ENCODE assay signal across 8 mouse cellular contexts in the genomic region with DNA sequence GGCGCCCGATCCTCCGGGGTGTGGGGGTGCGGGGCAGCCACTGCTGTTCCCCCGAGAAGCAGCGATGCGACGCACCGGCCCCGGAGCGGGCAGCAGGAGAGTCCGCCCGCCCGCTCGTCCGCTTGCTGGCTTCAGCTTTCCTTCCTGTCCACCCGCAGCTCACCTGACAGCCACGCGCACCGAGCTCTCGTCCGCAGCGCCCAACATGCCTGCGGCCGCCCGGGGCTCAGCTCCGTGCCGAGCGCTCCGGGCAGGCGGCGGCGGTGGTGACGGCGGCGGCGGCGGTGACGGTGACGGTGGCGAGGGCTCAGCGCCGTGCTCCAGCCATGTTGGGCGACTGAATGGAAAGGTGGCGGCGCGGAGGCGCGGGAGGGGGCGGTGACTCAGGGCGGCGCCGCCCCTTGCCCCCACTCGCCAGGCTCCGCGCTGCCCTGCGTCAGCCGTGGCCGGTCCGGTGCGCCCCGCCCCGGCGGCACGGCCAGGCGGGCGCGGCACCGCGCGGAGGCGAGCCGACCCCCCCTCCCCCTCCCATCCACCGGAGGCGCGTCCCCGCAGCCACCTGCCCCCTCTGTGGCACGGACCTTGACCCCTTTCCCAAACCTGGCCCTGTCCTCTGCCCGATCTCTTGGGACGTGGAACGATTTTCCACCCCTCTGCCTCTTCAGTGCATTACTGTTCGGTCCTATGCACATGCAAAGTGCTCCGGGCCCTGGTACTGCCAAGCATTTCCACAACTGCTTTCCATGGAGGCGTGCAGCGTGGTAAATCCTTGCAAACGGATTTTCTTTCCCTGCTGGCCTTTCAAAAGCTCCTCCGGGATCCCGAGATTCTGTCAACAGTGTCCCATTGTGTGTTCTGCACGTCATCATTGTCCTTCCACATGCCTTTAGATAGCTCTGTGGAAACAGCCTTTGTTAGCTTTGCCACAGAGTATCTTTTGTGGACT. TPM values are rescaled to one million over a fixed set of nuclear protein-coding genes. Genes with fewer than 3 reads are reported as not detected.
A peak's percentile ranks its signal among the peaks of the same experiment; 100 is the strongest.
DNase-seq lines count a peak whose midpoint lies in the region; ATAC-seq and TF ChIP-seq lines count a peak whose summit lies in the region.

A gene (minus strand): TSS at position 453 of the 946 bp plus-strand sequence.

- 6% methylated on average over 82 of the region's 89 CpGs for WGBS in thymus, adult 2 months
- WGBS in embryonic facial prominence, embryonic 14.5 days, result 3% methylated on average over 10 of the region's 89 CpGs
- under 1% methylated on average over 67 of the region's 89 CpGs for WGBS in limb, embryonic 11.5 days
- WGBS in midbrain, embryonic 11.5 days, result under 1% methylated on average over 73 of the region's 89 CpGs
- 3% methylated on average over 88 of the region's 89 CpGs for WGBS in small intestine, adult 2 months

- no peaks in the 10 kb centered on the region for H3K36me3 ChIP-seq in thymus, adult 2 months (ENCODE audit: control insufficient read depth, insufficient read depth, low read length)
- H3K36me3 ChIP-seq in embryonic facial prominence, embryonic 14.5 days (ENCODE audit: control insufficient read depth, insufficient read depth, low read length), result no peaks in the 10 kb centered on the region
- no peaks in the 10 kb centered on the region for H3K36me3 ChIP-seq in limb, embryonic 11.5 days (ENCODE audit: control insufficient read depth, insufficient read depth, low read length)
- no peaks in the 10 kb centered on the region for H3K36me3 ChIP-seq in midbrain, embryonic 11.5 days (ENCODE audit: control insufficient read depth, insufficient read depth, low read length)
- H3K36me3 ChIP-seq in small intestine, adult 2 months (ENCODE audit: control insufficient read depth, insufficient read depth, low read length), result no peaks in the 10 kb centered on the region

- no peaks in the 10 kb centered on the region for H3K4me1 ChIP-seq in thymus, adult 2 months (replicated peaks; ENCODE audit: control insufficient read depth, insufficient read depth, low read length)
- peaks cover 6% of the 10 kb centered on the region; the same call in 1 of the 2 replicates for H3K4me1 ChIP-seq in embryonic facial prominence, embryonic 14.5 days (ENCODE audit: control insufficient read depth, insufficient read depth, low read length)
- H3K4me1 ChIP-seq in limb, embryonic 11.5 days (ENCODE audit: control insufficient read depth, insufficient read depth, low read length), result no peaks in the 10 kb centered on the region
- peaks cover 27% of the 10 kb centered on the region for H3K4me1 ChIP-seq in midbrain, embryonic 11.5 days (ENCODE audit: control insufficient read depth, insufficient read depth, low read length)
- no peaks in the 10 kb centered on the region for H3K4me1 ChIP-seq in small intestine, adult 2 months (ENCODE audit: control insufficient read depth, insufficient read depth, insufficient read length, low read length)

- peak within 1 kb of the TSS; percentile 99 for H3K4me2 ChIP-seq in embryonic facial prominence, embryonic 14.5 days (ENCODE audit: low read depth, low read length)
- H3K4me2 ChIP-seq in limb, embryonic 11.5 days (ENCODE audit: low read depth, severe bottlenecking), result peak within 1 kb of the TSS; percentile 98
- H3K4me2 ChIP-seq in midbrain, embryonic 11.5 days, result peak within 1 kb of the TSS; percentile 65

- peak; percentile 92 for ATAC-seq in embryonic facial prominence, embryonic 14.5 days (ENCODE audit: low read depth)
- ATAC-seq in limb, embryonic 11.5 days (ENCODE audit: insufficient number of reproducible peaks, low FRiP score, low TSS enrichment, low read depth), result peak; percentile 92
- peak; percentile 94 for ATAC-seq in midbrain, embryonic 11.5 days (ENCODE audit: low FRiP score)

- TF ChIP-seq POLR2A in thymus, adult 2 months (IDR thresholded peaks at IDR 0.05; ENCODE audit: control insufficient read depth, extremely low read depth, insufficient read depth, low read length, poor library complexity), result no peak
- no peak for TF ChIP-seq POLR2A in small intestine, adult 2 months (IDR thresholded peaks at IDR 0.05; ENCODE audit: low read depth, low read length)

- no peak for TF ChIP-seq CTCF in thymus, adult 2 months (IDR thresholded peaks at IDR 0.05; ENCODE audit: borderline replicate concordance, control insufficient read depth, extremely low read depth, insufficient read depth, low read length, poor library complexity)
- no peak for TF ChIP-seq CTCF in small intestine, adult 2 months (IDR thresholded peaks at IDR 0.05; ENCODE audit: extremely low read depth, insufficient read length, insufficient replicate concordance, low read depth, low read length)

- no peak within 1 kb of the TSS for H3K27ac ChIP-seq in thymus, adult 2 months (ENCODE audit: control insufficient read depth, insufficient read depth, low read length)
- peak within 1 kb of the TSS; percentile 80 for H3K27ac ChIP-seq in embryonic facial prominence, embryonic 14.5 days (replicated peaks; ENCODE audit: low read depth, low read length)
- no peak within 1 kb of the TSS for H3K27ac ChIP-seq in limb, embryonic 11.5 days (replicated peaks; ENCODE audit: low read depth, low read length)
- peak within 1 kb of the TSS; percentile 100 for H3K27ac ChIP-seq in midbrain, embryonic 11.5 days (ENCODE audit: low read depth, low read length)
- no peak within 1 kb of the TSS; the same call in 1 of the 2 replicates for H3K27ac ChIP-seq in small intestine, adult 2 months (ENCODE audit: insufficient read depth, low read depth, low read length)

- peak within 1 kb of the TSS; percentile 75 for H3K9ac ChIP-seq in embryonic facial prominence, embryonic 14.5 days (ENCODE audit: low read depth, low read length)
- peak within 1 kb of the TSS; percentile 69 for H3K9ac ChIP-seq in limb, embryonic 11.5 days (ENCODE audit: low read length)
- peak within 1 kb of the TSS; percentile 98 for H3K9ac ChIP-seq in midbrain, embryonic 11.5 days (ENCODE audit: low read length)

- DNase-seq in thymus, adult 2 months, result peak; percentile 2
- DNase-seq in thymus, postnatal 25 days, result no peak
- DNase-seq in embryonic facial prominence, embryonic 14.5 days (ENCODE audit: low spot score), result peak; percentile 71
- peak; percentile 42 to 61 for DNase-seq in heart, adult 9 months (ENCODE audit: low spot score in 2 of 2)
- DNase-seq in kidney, adult 9 months, result peak; percentile 75
- peak; percentile 69 for DNase-seq in limb, embryonic 11.5 days (ENCODE audit: low spot score)
- peak; percentile 96 for DNase-seq in midbrain, embryonic 11.5 days (ENCODE audit: low spot score, missing footprints)

- H3K4me3 ChIP-seq in thymus, adult 2 months (ENCODE audit: control insufficient read depth, insufficient read depth, low read length), result peak within 1 kb of the TSS; percentile 32
- peak within 1 kb of the TSS; percentile 89 for H3K4me3 ChIP-seq in embryonic facial prominence, embryonic 14.5 days (ENCODE audit: low read depth, low read length)
- H3K4me3 ChIP-seq in limb, embryonic 11.5 days (ENCODE audit: low read depth, low read length), result peak within 1 kb of the TSS; percentile 88
- H3K4me3 ChIP-seq in midbrain, embryonic 11.5 days (ENCODE audit: low read depth, low read length), result peak within 1 kb of the TSS; percentile 99
- peak within 1 kb of the TSS; percentile 97 for H3K4me3 ChIP-seq in small intestine, adult 2 months (ENCODE audit: low read depth, low read length)

- H3K9me3 ChIP-seq in embryonic facial prominence, embryonic 14.5 days (ENCODE audit: control insufficient read depth, low read length), result no peaks in the 10 kb centered on the region
- H3K9me3 ChIP-seq in limb, embryonic 11.5 days (ENCODE audit: control insufficient read depth, low read length), result no peaks in the 10 kb centered on the region
- H3K9me3 ChIP-seq in midbrain, embryonic 11.5 days (ENCODE audit: control insufficient read depth, low read length), result no peaks in the 10 kb centered on the region

- H3K27me3 ChIP-seq in thymus, adult 2 months (ENCODE audit: control insufficient read depth, insufficient read depth, low read length), result no peaks in the 10 kb centered on the region; the same call in 1 of the 2 replicates
- H3K27me3 ChIP-seq in embryonic facial prominence, embryonic 14.5 days (replicated peaks; ENCODE audit: control insufficient read depth, insufficient read depth, low read length), result 0 out of 2 replicates have a peak, but pooled peaks cover 3% of the 10 kb centered on the region
- H3K27me3 ChIP-seq in limb, embryonic 11.5 days (ENCODE audit: control insufficient read depth, insufficient read depth, low read length), result no peaks in the 10 kb centered on the region
- H3K27me3 ChIP-seq in midbrain, embryonic 11.5 days (ENCODE audit: control insufficient read depth, insufficient read depth, low read length), result no peaks in the 10 kb centered on the region
- H3K27me3 ChIP-seq in small intestine, adult 2 months (ENCODE audit: control insufficient read depth, insufficient read depth, low read length), result no peaks in the 10 kb centered on the region

RNA-seq across cellular contexts. Expression of the gene that starts here (rescaled TPM):
- polyA plus RNA-seq in thymus, adult 2 months (2012; rRNA removed), result 1.5 and 1.9 TPM in 2 replicates
- 11.2 and 13.2 TPM in 2 replicates for polyA plus RNA-seq in embryonic facial prominence, embryonic 14.5 days (2014; fragmentation: Nextera tagmentation; extraction: Ambion mirVana)
- 5.0 TPM in 2 replicates for polyA plus RNA-seq in limb, embryonic 11.5 days (2014; fragmentation: Nextera tagmentation; extraction: Ambion mirVana)
- polyA plus RNA-seq in midbrain, embryonic 11.5 days (2014; fragmentation: Nextera tagmentation; extraction: Ambion mirVana), result 77.0 and 77.3 TPM in 2 replicates
- polyA plus RNA-seq in small intestine, adult 2 months (2012; rRNA removed), result 1.6 and 2.7 TPM in 2 replicates

Comparison
In these comparisons a context has a peak if more than half of its experiments do, and no peak if none do; other contexts are left out.
1. H3K27ac ChIP-seq: peak in embryonic facial prominence, embryonic 14.5 days (single experiment) and midbrain, embryonic 11.5 days (single experiment); none in thymus, adult 2 months (single experiment), limb, embryonic 11.5 days (single experiment) and small intestine, adult 2 months (single experiment).
2. H3K4me3 ChIP-seq: peak in every context shown above with its lines; median percentile 99 in midbrain, embryonic 11.5 days; 97 in small intestine, adult 2 months; 89 in embryonic facial prominence, embryonic 14.5 days; 88 in limb, embryonic 11.5 days; 32 in thymus, adult 2 months.
3. Peak in every context shown above with its lines, with median percentiles within 50 percentile points of each other: ATAC-seq, H3K4me2 ChIP-seq and H3K9ac ChIP-seq.